Mouse (Mus musculus) erythroid progenitor cell, adult 5-6 weeks (primary cell): ENCODE data around the gene Slc12a1. TPM values are rescaled to one million over a fixed set of nuclear protein-coding genes. Genes with fewer than 3 reads are reported as not detected.

Experiments
- ATAC-seq: replicated peaks from 2 replicates; pipeline ENCODE4 v1.8.0; 2016; ENCODE audit warnings: moderate number of reproducible peaks, mild to moderate bottlenecking, moderate TSS enrichment, inconsistent platforms; ENCODE audit not compliant: poor library complexity, low FRiP score, severe bottlenecking
- total RNA-seq, 2 experiments: library from RNA; stranded (forward) in 1 of 2; stranded (reverse) in 1 of 2; fragments of 150-400 nt in 1 of 2; fragments of 186-747, 209-891 nt in 1 of 2; gene quantifications; 2 replicates each; pipeline versions ENCODE4 v1.2.3 to v1.2.4; 2015 to 2017; ENCODE audit warnings: low replicate concordance in 2 of 2

Gene Slc12a1
- total RNA-seq, 2 experiments from 2014 or later = not detected

- ATAC-seq = no peak
These were observed 40.6 kb downstream of the Slc12a1 start for GRCm38 (mm10) chr2:125192905-125193304.

GRCm38 (mm10) chr2:125196771-125197170 is 44.5 kb downstream of the Slc12a1 start:
- ATAC-seq = no peak

GRCm38 (mm10) chr2:125208894-125209596 is 56.7 kb downstream of the Slc12a1 start:
- ATAC-seq = no peak

GRCm38 (mm10) chr2:125211831-125212510 is 59.7 kb downstream of the Slc12a1 start:
- no peak for ATAC-seq

GRCm38 (mm10) chr2:125214592-125214991 is 62.3 kb downstream of the Slc12a1 start:
- ATAC-seq = peak; percentile 70; the same call in 1 of the 2 replicates

GRCm38 (mm10) chr2:125217286-125217685 is 65.0 kb downstream of the Slc12a1 start:
- no peak for ATAC-seq

GRCm38 (mm10) chr2:125218566-125218965 is 66.3 kb downstream of the Slc12a1 start:
- no peak for ATAC-seq

GRCm38 (mm10) chr2:125219268-125219667 is 67.0 kb downstream of the Slc12a1 start:
- no peak for ATAC-seq

GRCm38 (mm10) chr2:125221673-125222072 is 69.4 kb downstream of the Slc12a1 start:
- no peak for ATAC-seq

GRCm38 (mm10) chr2:125228472-125229409 is 76.4 kb downstream of the Slc12a1 start:
- ATAC-seq = peak; percentile 65; the same call in 1 of the 2 replicates

GRCm38 (mm10) chr2:125232183-125232582 is 79.9 kb downstream of the Slc12a1 start:
- ATAC-seq = 0 out of 2 replicates have a peak, but pooled peaks have one; percentile 43

GRCm38 (mm10) chr2:125233537-125233936 is 81.2 kb downstream of the Slc12a1 start:
- no peak for ATAC-seq

GRCm38 (mm10) chr2:125234049-125234448 is 81.7 kb downstream of the Slc12a1 start:
- ATAC-seq = no peak

- ATAC-seq = no peak
These were observed 93.4 kb downstream of the Slc12a1 start for GRCm38 (mm10) chr2:125245545-125246285.

GRCm38 (mm10) chr2:125246669-125247068 is 94.4 kb downstream of the Slc12a1 start:
- no peak for ATAC-seq

- ATAC-seq = peak; percentile 83
These were observed 95.0 kb downstream of the Slc12a1 start, which contains the start of gene Dut for GRCm38 (mm10) chr2:125247108-125247961. Gene Dut (plus strand): TSS chr2:125247190.

GRCm38 (mm10) chr2:125247962-125248235 is 95.6 kb downstream of the Slc12a1 start:
- 0 out of 2 replicates have a peak, but pooled peaks have one; percentile 4 for ATAC-seq

GRCm38 (mm10) chr2:125248256-125248655 is 96.0 kb downstream of the Slc12a1 start:
- ATAC-seq = no peak

- no peak for ATAC-seq
These were observed 97.0 kb downstream of the Slc12a1 start for GRCm38 (mm10) chr2:125249339-125249738.
